ENCODE assay signal across 25 mouse cellular contexts in genomic region chr1:188057892-188058291, GRCm38 (mm10).
"Had no signal": no experiment of that assay in that cellular context is flagged by ENCODE, and none has a peak within 500 bp of the region (broad histone marks: within the 10 kb centered on the region; RNA-seq: fewer than 3 reads in every experiment).

No protein-coding gene starts in this region.

- H3K9ac ChIP-seq: forebrain, postnatal 0 days; heart, embryonic 13.5 days; heart, embryonic 15.5 days; hindbrain, embryonic 13.5 days; hindbrain, embryonic 15.5 days; kidney, embryonic 15.5 days; limb, embryonic 13.5 days; liver, embryonic 13.5 days; liver, embryonic 15.5 days; liver, postnatal 0 days had no signal

- H3K27me3 ChIP-seq: heart, embryonic 13.5 days; heart, embryonic 15.5 days; hindbrain, embryonic 13.5 days; hindbrain, embryonic 15.5 days; kidney, embryonic 15.5 days; limb, embryonic 13.5 days; liver, embryonic 13.5 days; liver, embryonic 15.5 days had no signal

- H3K36me3 ChIP-seq: heart, embryonic 15.5 days; hindbrain, embryonic 13.5 days; hindbrain, embryonic 15.5 days; kidney, embryonic 15.5 days; limb, embryonic 13.5 days; liver, embryonic 13.5 days; liver, embryonic 15.5 days had no signal

- H3K27ac ChIP-seq: heart, embryonic 10.5 days; heart, embryonic 13.5 days; heart, embryonic 15.5 days; hindbrain, embryonic 13.5 days; hindbrain, embryonic 15.5 days; hindbrain, postnatal 0 days; kidney, embryonic 15.5 days; kidney, postnatal 0 days; limb, embryonic 13.5 days; liver, embryonic 13.5 days; liver, embryonic 15.5 days had no signal

- H3K4me1 ChIP-seq: hindbrain, embryonic 13.5 days; hindbrain, embryonic 15.5 days; kidney, embryonic 15.5 days; liver, embryonic 13.5 days; liver, embryonic 15.5 days had no signal

- H3K9me3 ChIP-seq: heart, embryonic 10.5 days; heart, embryonic 13.5 days; heart, embryonic 15.5 days; hindbrain, embryonic 13.5 days; hindbrain, embryonic 15.5 days; kidney, embryonic 15.5 days; limb, embryonic 13.5 days; liver, embryonic 13.5 days; liver, embryonic 15.5 days had no signal

- ATAC-seq: forebrain, postnatal 0 days; hindbrain, postnatal 0 days; intestine, embryonic 16.5 days; liver, postnatal 0 days had no signal

- H3K4me3 ChIP-seq: heart, embryonic 10.5 days; heart, embryonic 13.5 days; heart, embryonic 15.5 days; hindbrain, embryonic 13.5 days; hindbrain, embryonic 15.5 days; kidney, embryonic 15.5 days; limb, embryonic 13.5 days; liver, embryonic 13.5 days; liver, embryonic 15.5 days had no signal

- DNase-seq: forebrain, postnatal 0 days; gastrocnemius, postnatal 10 days; gastrocnemius, postnatal 36 days; kidney, adult 11 months; kidney, adult 2 months; kidney, adult 9 months; kidney, postnatal 14 days; kidney, postnatal 36 days; layer of hippocampus, adult 9-11 months; layer of hippocampus, postnatal 36 days; liver; liver, embryonic 13.5 days; liver, postnatal 0 days had no signal

- H3K4me2 ChIP-seq: heart, embryonic 13.5 days; heart, embryonic 15.5 days; hindbrain, embryonic 13.5 days; hindbrain, embryonic 15.5 days; kidney, embryonic 15.5 days; limb, embryonic 13.5 days; liver, embryonic 11.5 days; liver, embryonic 13.5 days; liver, embryonic 15.5 days had no signal
